Mouse (Mus musculus): ENCODE results near the gene Gm17622.

- TF ChIP-seq CTCF (IDR thresholded peaks at IDR 0.05; ENCODE audit: control insufficient read depth, insufficient read depth, insufficient read length): no peak
- no peak for TF ChIP-seq CEBPB (IDR thresholded peaks at IDR 0.05; ENCODE audit: low read depth)
These were observed 15.8 kb downstream of the Gm17622 start for GRCm38 (mm10) chr13:96506313-96506712.

All from C2C12 (cell line).